Mouse (Mus musculus): ENCODE results near the gene Zfp704.

DNA sequence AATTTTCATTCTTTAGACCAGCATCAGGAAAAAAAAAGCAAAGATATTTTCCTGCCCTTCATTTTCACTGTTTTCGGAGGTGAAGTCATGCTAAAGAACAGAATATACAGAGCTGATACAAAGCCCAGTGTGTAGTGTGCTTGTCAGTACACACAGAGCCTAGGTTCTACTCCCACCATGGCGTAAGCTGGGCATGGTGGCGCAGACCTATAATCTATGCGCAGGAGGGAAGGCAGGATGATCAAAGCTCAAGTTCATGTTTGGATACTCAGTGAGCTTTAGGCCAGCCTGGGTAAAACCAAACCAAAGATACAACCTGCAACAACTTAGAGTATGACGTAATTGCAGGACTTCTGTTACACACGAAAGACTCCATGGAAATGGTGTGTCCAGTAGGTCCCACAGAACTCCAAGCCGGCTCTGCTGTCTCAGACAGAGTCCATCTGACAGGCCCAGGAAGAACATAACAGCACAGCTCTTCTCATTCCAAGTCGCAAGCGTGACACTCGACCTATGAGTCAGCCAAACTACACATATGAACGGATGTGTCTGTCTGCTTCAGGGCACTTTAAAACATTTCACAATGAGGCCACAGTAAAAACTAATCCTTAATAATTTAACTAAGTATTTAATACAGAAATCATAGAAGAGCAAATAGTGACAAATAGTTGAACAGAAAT lies 47.1 kb downstream of the Zfp704 start:
- TF ChIP-seq MAX (IDR thresholded peaks at IDR 0.05; ENCODE audit: low read length) (no peak), POLR2A (IDR thresholded peaks at IDR 0.05; ENCODE audit: low read depth, low read length) (no peak), TBP (conservative IDR thresholded peaks at IDR 0.05; ENCODE audit: low read depth, low read length) (no peak), CTCF (conservative IDR thresholded peaks at IDR 0.05 in 1 of 2, IDR thresholded peaks at IDR 0.05 in 1 of 2; ENCODE audit: low read depth in 2 of 2, low read length in 2 of 2) (no peak), RAD21 (IDR thresholded peaks at IDR 0.05; ENCODE audit: low read depth, low read length) (no peak), ZC3H11A (IDR thresholded peaks at IDR 0.05; ENCODE audit: low read depth, low read length) (no peak), MYC (IDR thresholded peaks at IDR 0.05; ENCODE audit: low read depth, low read length) (no peak), USF1 (IDR thresholded peaks at IDR 0.05; ENCODE audit: low read depth, low read length) (no peak), TCF12 (IDR thresholded peaks at IDR 0.05; ENCODE audit: low read depth, low read length) (no peak), ELF1 (IDR thresholded peaks at IDR 0.05; ENCODE audit: low read depth, low read length) (no peak), SMC3 (IDR thresholded peaks at IDR 0.05; ENCODE audit: low read depth, low read length) (no peak), ZMIZ1 (IDR thresholded peaks at IDR 0.05; ENCODE audit: low read depth, low read length) (no peak), CHD2 (IDR thresholded peaks at IDR 0.05; ENCODE audit: low read length) (no peak)

All from CH12.LX (cell line).